Mouse (Mus musculus): Measurements from ENCODE around the gene Gm49721. TPM values are rescaled to one million over a fixed set of nuclear protein-coding genes. Genes with fewer than 3 reads are reported as not detected.
"Not testable (repeated sequence)": the region's sequence is repeated elsewhere in the genome, so short reads cannot be mapped to it uniquely, and the experiment has no call there.

The Gm49721 gene
- polyA plus RNA-seq, 1 experiment from 2014 or later, result 0.19 TPM

DNA sequence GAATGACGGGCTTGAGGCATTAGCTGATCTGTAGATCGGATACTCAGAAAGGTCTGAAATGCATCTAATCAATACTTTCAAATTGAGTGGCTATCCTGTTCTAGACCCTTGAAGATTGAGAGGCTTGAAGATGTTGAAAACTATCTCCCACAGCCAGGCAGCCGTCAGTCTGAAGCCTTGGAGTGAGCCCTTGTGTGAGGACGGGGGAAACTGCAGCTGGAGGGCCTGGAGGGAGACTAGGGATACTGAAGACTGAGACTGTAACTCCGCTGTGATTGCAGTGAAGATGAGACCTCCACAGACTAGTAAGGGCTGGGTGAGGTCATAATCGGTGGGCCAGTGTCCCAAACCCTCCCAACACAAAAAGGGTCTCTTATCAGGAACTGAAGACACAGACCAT, 16.4 kb upstream of the Gm49721 start:
- not testable (repeated sequence) for H3K9me3 ChIP-seq; H3K9ac ChIP-seq; H3K4me3 ChIP-seq; H3K36me3 ChIP-seq; H3K27ac ChIP-seq (replicated peaks); H3K27me3 ChIP-seq; H3K4me1 ChIP-seq (replicated peaks); ATAC-seq (ENCODE audit: low FRiP score, low read depth); H3K4me2 ChIP-seq
- 76% methylated on average over 4 of the region's 6 CpGs for WGBS

DNA sequence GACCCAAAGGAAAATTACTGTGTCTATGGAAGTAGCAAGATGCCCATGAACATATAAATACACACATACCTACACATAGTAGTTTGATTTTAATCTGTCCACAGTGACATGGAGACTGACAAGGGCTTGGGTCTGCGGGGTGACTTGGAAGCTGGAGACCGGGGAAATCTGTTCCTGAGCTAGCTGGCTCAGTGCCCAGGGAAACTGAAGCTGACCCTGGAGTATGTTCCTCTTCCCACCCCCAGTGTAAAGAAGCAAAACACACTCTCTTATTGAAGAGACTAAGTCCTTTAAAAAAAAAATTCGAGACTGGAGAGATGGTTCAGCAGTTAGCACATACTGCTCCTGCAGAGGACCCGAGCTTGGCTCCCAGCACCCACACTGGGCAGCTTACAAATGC, 15.8 kb upstream of the Gm49721 start:
- H3K9ac ChIP-seq; H3K27ac ChIP-seq (replicated peaks); H3K9me3 ChIP-seq; H3K27me3 ChIP-seq; H3K4me3 ChIP-seq; H3K36me3 ChIP-seq; ATAC-seq (ENCODE audit: low FRiP score, low read depth); H3K4me1 ChIP-seq (replicated peaks); H3K4me2 ChIP-seq: not testable (repeated sequence)
- 69% methylated on average over 4 of the region's 4 CpGs for WGBS

DNA sequence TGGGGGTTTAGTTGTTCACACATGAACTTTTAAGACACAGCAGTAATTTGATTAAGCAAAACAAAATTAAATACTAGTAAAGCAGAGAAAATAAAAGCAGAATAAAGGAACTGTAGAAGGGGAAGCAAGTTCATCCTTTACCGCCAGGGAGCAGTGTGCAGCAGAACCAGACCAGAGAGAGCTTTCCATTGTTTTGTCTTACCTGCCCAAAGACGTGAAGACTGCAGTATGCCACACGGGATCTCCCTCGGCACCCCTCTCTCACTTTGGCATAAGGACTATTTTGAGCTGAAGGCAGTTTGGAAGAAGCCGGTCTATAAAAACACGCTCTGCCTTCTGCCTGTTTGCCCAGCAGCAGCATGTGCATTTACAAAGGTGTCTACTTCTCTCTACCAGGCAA, 13.3 kb upstream of the Gm49721 start:
- H3K9ac ChIP-seq; H3K9me3 ChIP-seq; H3K4me2 ChIP-seq; H3K4me3 ChIP-seq; H3K4me1 ChIP-seq (replicated peaks); ATAC-seq (ENCODE audit: low FRiP score, low read depth); H3K36me3 ChIP-seq; H3K27me3 ChIP-seq; H3K27ac ChIP-seq (replicated peaks): not testable (repeated sequence)
- WGBS, result 17% methylated on average over 6 of the region's 6 CpGs

DNA sequence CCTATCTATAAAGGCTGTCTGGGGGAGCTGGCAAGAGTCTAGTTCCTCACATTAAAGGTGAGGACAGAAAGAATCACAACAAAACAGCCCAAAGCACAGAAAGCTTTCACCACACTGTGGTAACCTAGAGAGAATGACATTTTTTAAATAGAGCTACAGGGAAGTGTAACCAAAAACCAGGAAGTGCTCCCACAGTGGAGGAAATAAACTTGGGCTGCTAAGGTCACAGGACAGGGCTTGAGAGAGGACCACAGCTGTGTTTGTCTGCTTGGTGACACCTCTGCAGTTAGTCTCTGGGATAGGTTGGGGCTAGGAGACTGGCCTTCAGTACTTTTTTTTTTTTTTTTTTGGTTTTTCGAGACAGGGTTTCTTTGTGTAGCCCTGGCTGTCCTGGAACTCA, 11.0 kb upstream of the Gm49721 start:
- H3K9ac ChIP-seq; H3K27ac ChIP-seq (replicated peaks); H3K4me2 ChIP-seq; H3K4me3 ChIP-seq; ATAC-seq (ENCODE audit: low FRiP score, low read depth); H3K4me1 ChIP-seq (replicated peaks); H3K27me3 ChIP-seq; H3K9me3 ChIP-seq; H3K36me3 ChIP-seq: not testable (repeated sequence)
- 43% methylated on average over 1 of the region's 1 CpGs for WGBS

DNA sequence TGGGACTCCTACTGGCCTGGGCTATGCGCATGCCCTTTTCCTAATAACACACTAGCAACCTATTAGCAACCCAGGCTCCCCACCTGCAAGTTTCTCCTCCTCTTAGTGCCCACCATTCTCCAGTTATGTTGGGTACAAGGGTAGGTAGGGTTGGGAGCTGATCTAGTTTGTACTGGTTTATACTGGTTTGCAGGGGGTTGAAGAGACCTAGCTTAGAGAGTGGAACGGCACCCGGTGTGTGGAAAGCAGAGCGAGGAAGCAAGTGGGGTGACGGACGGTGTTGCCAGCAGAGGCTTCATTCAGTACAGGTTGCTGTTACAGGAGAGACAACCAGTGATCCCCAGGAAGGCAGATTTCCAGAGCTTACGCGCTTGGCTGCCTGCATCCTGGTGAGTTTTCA, 8.4 kb upstream of the Gm49721 start, which contains the start of gene Rnaset2b:
Gene Rnaset2b (plus strand): TSS at position 301 of the 400 bp plus-strand sequence.
- H3K9ac ChIP-seq; H3K4me1 ChIP-seq (replicated peaks); H3K27me3 ChIP-seq; ATAC-seq (ENCODE audit: low FRiP score, low read depth); H3K36me3 ChIP-seq; H3K4me3 ChIP-seq; H3K4me2 ChIP-seq; H3K9me3 ChIP-seq; H3K27ac ChIP-seq (replicated peaks): not testable (repeated sequence)
- WGBS, result 89% methylated on average over 1 of the region's 8 CpGs

DNA sequence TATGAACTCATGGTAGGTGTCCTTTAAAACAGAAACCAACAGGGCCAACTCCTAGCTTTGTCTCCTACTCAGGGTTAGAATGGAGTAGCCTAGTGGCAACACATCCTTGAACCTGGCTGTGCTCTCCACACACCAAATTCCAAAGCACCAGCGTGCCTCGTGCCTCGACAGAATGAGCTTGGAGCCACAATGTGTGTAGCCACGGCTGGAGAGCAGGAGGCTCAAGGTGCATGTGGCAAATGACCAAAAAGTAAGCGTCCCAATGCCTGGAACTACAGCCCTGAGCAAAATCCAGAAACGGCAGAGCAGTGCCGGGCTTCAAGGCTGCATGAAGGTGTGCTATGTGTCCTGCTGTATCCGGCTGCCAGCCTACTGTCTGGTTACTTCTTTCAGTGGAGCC, 7.5 kb upstream of the Gm49721 start:
- 83% methylated on average over 8 of the region's 8 CpGs for WGBS
- not testable (repeated sequence) for H3K27me3 ChIP-seq; H3K4me3 ChIP-seq; H3K9ac ChIP-seq; H3K4me1 ChIP-seq (replicated peaks); H3K9me3 ChIP-seq; H3K36me3 ChIP-seq; H3K4me2 ChIP-seq; H3K27ac ChIP-seq (replicated peaks); ATAC-seq (ENCODE audit: low FRiP score, low read depth)

DNA sequence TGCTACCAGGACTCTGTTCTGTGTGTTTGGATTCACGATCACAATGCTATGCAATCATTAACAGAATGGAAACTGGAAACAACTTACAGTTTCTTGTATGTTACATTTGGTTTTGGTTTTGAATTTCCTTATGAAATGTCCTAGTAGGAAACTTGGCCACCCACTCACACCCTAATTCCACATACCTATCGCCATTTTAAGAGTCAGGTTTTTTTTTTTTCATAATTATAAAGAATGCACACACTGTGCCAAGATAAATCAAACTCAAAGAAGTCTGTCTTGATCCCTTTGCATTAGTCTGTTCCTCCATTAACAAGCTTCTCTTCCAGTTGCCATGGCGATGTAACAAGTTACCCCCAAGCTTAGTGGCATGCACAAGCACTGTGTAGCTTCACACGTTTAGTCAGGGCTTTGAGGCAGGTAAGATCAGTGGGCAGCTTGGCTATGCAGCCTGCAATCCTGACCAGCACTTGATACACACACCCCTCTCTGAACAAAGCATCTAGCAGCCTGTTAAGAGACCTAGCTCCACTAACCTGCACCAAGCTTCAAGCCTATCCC, 5.8 kb upstream of the Gm49721 start:
- H3K36me3 ChIP-seq; H3K4me3 ChIP-seq; H3K27ac ChIP-seq (replicated peaks); H3K27me3 ChIP-seq; H3K4me2 ChIP-seq; H3K9ac ChIP-seq; H3K4me1 ChIP-seq (replicated peaks); ATAC-seq (ENCODE audit: low FRiP score, low read depth); H3K9me3 ChIP-seq: not testable (repeated sequence)
- 63% methylated on average over 4 of the region's 4 CpGs for WGBS

DNA sequence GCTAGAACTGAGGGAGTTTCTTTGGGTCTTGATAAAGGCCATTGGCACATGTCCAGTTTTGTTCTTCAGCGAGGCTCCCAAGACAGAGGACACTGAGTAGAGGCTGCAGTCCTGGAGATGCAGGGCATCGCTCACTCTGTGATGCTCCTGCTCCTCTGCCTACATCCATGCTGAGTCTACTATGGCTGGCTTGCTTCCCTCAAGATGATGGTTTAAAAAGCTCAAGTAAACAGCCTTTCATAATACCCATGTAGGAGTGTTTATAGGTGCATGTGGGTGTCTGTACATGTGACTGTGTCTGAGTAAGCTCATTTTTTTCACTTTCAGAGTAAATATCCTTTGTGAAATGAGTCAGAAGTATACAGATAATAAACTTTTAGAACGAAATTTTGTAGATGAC, 3.7 kb upstream of the Gm49721 start:
- ATAC-seq (ENCODE audit: low FRiP score, low read depth); H3K4me2 ChIP-seq; H3K9ac ChIP-seq; H3K9me3 ChIP-seq; H3K27ac ChIP-seq (replicated peaks); H3K27me3 ChIP-seq; H3K4me1 ChIP-seq (replicated peaks); H3K4me3 ChIP-seq; H3K36me3 ChIP-seq: not testable (repeated sequence)
- WGBS, result 68% methylated on average over 3 of the region's 3 CpGs

DNA sequence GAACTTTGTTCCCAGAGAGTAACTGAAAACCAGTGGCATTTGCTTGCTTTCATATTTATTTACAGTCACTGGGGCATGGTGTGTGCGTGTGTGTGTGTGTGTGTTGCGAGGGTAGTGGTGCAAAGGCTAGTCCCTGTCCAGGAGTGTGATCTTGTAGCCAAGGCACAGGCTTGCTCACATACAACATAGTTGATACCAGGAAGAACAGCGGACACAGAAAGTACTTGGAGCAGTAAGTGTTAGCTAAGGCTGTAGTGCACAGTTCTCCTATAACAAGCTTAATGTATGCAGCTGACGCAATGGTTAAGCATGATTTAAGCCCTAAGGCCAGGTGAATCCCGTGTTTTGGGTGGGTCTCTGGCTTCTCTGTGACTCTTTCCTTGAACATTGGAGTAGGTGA, 676 bp downstream of the Gm49721 start:
- ATAC-seq (ENCODE audit: low FRiP score, low read depth), result not testable (repeated sequence)

DNA sequence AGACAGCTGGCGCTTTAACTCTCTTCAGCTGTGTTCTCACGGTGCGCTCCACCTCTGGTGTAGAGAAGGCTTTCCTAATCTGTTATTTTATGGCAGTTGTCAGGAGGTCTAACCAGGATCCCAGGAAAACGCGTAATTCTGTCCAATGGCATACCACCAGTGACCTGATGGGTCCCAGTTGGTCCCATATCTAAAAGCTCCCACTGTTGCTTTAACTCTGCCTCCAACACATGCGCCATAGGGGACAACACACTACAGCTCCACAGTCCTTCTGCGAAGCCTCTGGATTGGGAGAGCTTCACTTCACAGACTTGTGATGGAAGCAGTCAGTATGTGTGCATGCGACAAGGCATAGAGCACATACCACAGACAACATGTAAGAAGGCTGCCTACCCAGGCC, 1.4 kb downstream of the Gm49721 start:
- 88% methylated on average over 5 of the region's 8 CpGs for WGBS
- H3K4me1 ChIP-seq (replicated peaks); H3K27me3 ChIP-seq; H3K36me3 ChIP-seq; H3K4me3 ChIP-seq; ATAC-seq (ENCODE audit: low FRiP score, low read depth); H3K9ac ChIP-seq; H3K27ac ChIP-seq (replicated peaks); H3K9me3 ChIP-seq; H3K4me2 ChIP-seq: not testable (repeated sequence)

More for the DNA sequence above, 676 bp downstream of the Gm49721 start:
- H3K36me3 ChIP-seq; H3K27ac ChIP-seq (replicated peaks); H3K9me3 ChIP-seq; H3K27me3 ChIP-seq; H3K4me1 ChIP-seq (replicated peaks); H3K9ac ChIP-seq: not testable (repeated sequence)
- peak overlapping the region; percentile 73 for H3K4me2 ChIP-seq
- H3K4me3 ChIP-seq, result peak overlapping the region; percentile 53
- 18% methylated on average over 5 of the region's 5 CpGs for WGBS

DNA sequence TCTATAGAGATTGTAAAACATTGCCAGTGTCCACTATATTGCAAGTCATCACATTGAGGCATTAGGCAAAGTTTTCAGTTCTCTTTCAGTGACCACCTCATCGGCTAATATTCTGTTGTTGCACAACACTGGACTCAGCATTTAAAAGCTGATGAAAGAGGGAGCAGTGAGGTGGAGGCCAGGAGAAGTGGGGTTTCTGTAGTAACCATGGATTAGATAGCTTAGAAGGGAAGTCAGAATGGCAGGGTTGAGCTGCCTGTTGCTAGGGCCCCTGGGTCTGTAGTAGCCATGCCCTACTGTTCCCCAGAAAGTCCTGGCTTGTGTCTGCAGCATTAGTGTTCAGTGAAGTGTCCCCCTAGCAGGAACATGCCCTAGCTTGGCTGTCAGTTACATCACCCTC, 7.4 kb downstream of the Gm49721 start:
- H3K27me3 ChIP-seq; H3K27ac ChIP-seq (replicated peaks); H3K4me1 ChIP-seq (replicated peaks); H3K9ac ChIP-seq; H3K9me3 ChIP-seq; H3K36me3 ChIP-seq; H3K4me2 ChIP-seq; H3K4me3 ChIP-seq: not testable (repeated sequence)
- WGBS, result 98% methylated on average over 1 of the region's 1 CpGs
- peak; percentile 23; the same call in 1 of the 2 replicates for ATAC-seq (ENCODE audit: low FRiP score, low read depth)

DNA sequence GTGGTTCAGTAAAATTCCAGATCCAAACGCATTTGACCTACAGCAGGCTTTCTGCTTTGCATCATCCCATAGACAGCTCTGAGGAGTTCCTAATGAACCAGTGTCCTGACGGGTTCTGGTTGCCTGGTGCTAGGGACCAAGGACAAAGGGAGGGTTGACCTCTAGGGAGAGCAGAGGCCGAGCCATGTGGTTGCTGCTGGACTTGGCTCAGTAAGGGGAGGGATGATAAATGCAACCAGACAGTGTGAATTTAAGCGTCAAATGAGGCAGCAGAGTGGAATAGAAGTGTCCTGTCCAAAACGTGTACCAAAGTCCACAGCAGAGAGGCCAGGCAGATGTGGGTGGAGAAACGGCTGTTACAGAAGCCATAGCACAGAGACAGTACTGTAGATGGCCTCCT, 16.8 kb downstream of the Gm49721 start:
- H3K4me3 ChIP-seq; H3K4me2 ChIP-seq; H3K27me3 ChIP-seq; H3K4me1 ChIP-seq (replicated peaks); H3K27ac ChIP-seq (replicated peaks); H3K9ac ChIP-seq; H3K36me3 ChIP-seq; H3K9me3 ChIP-seq: not testable (repeated sequence)
- peak; percentile 48; the same call in 1 of the 2 replicates for ATAC-seq (ENCODE audit: low FRiP score, low read depth)
- WGBS, result no CpG with 5 or more reads among the region's 6 CpGs

DNA sequence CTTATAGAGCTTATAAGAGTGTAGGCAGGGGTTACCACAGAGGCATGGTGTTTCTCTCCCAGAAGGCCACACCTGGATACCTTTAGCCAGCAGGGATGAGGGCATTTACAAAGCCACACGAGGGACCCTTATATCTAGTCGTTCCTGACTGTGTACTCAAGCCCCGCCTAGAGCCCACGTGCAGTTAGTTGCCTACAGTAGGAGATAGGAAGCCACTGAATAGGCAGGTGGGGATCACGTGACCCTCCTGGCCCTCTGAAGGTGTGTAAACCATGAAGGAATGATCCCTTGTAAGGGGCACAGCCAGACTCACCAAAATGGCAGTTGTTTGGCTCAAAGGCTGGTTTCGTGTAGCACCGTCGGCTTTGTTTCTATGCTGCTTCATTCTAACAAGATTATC, 18.1 kb downstream of the Gm49721 start:
- not testable (repeated sequence) for H3K4me3 ChIP-seq; H3K27ac ChIP-seq (replicated peaks); H3K27me3 ChIP-seq; H3K36me3 ChIP-seq; H3K9ac ChIP-seq; H3K4me1 ChIP-seq (replicated peaks); ATAC-seq (ENCODE audit: low FRiP score, low read depth); H3K4me2 ChIP-seq; H3K9me3 ChIP-seq
- WGBS, result 89% methylated on average over 8 of the region's 8 CpGs

All from hindbrain, embryonic 15.5 days (tissue).